Mouse (Mus musculus) heart, postnatal 0 days (tissue): Measurements from ENCODE around the gene Ntpcr. TPM values are rescaled to one million over a fixed set of nuclear protein-coding genes. Genes with fewer than 3 reads are reported as not detected.

Source experiments
- ATAC-seq: fragments of 200-750 bp; cut with Nextera tagmentation; 2 replicates; pipeline ENCODE4 v1.8.0; 2017; ENCODE audit warnings: low read depth, moderate number of reproducible peaks, moderate library complexity; ENCODE audit not compliant: insufficient read depth
- DNase-seq: peaks from one replicate; pipeline ENCODE4 v3.0.0-alpha.2; 2016; ENCODE audit warnings: low spot score
- H3K27ac ChIP-seq: fragments of 300-500 bp; sonication (generic); 2 replicates; pipeline ENCODE4 v1.5.1; 2014; ENCODE audit warnings: low read depth, mild to moderate bottlenecking
- H3K27me3 ChIP-seq: fragments of 300-500 bp; sonication (generic); 2 replicates; pipeline ENCODE4 v1.6.1; 2014; ENCODE audit warnings: low read length, mixed read lengths; ENCODE audit not compliant: control insufficient read depth, insufficient read depth
- H3K36me3 ChIP-seq: fragments of 300-500 bp; sonication (generic); replicated peaks from 2 replicates; pipeline ENCODE4 v1.6.1; 2014; ENCODE audit warnings: low read length, mixed read lengths; ENCODE audit not compliant: control insufficient read depth, insufficient read depth
- H3K4me1 ChIP-seq: fragments of 300-500 bp; sonication (generic); 2 replicates; pipeline ENCODE4 v1.6.1; 2014; ENCODE audit warnings: antibody characterized with exemption; ENCODE audit not compliant: control insufficient read depth, insufficient read depth
- H3K4me2 ChIP-seq: fragments of 300-500 bp; sonication (generic); 2 replicates; pipeline ENCODE4 v1.6.1; 2014; ENCODE audit warnings: low read depth, mild to moderate bottlenecking, low read length, moderate library complexity
- H3K4me3 ChIP-seq: fragments of 300-500 bp; sonication (generic); 2 replicates; pipeline ENCODE4 v1.5.1; 2014; ENCODE audit warnings: low read depth, low read length
- H3K9ac ChIP-seq: fragments of 300-500 bp; sonication (generic); replicated peaks from 2 replicates; pipeline ENCODE4 v1.6.1; 2014; ENCODE audit warnings: low read depth, low read length, mixed read lengths
- H3K9me3 ChIP-seq: fragments of 300-500 bp; sonication (generic); replicated peaks from 2 replicates; pipeline ENCODE4 v1.6.1; 2016; ENCODE audit warnings: low read length; ENCODE audit not compliant: control insufficient read depth
- CTCF ChIP-seq: IDR thresholded peaks from 2 replicates; pipeline ENCODE4 v1.5.1; 2016; ENCODE audit warnings: antibody characterized with exemption, control low read depth, low read depth
- EP300 ChIP-seq: IDR thresholded peaks from 2 replicates; pipeline ENCODE4 v1.6.1; 2016; ENCODE audit warnings: antibody characterized with exemption, low read depth
- WGBS: fragments of 180-500 bp; shearing (Covaris S2); extraction: QIAGEN DNeasy Blood & Tissue Kit; methylation state at CpG from one replicate; pipeline ENCODE4 v1.1.7; 2014; 5-methylcytosine and 5-hydroxymethylcytosine counted together
- polyA plus RNA-seq: library from polyadenylated mRNA; unstranded; fragments of >200 nt; fragmentation: Nextera tagmentation; extraction: Ambion mirVana; gene quantifications from 2 replicates; pipeline ENCODE4 v1.2.1, GENCODE M21; 2015
- total RNA-seq: library from RNA; depleted of rRNA; stranded (reverse); fragments of >200 nt; gene quantifications from 2 replicates; pipeline ENCODE4 v1.2.3, GENCODE M21; 2014; ENCODE audit warnings: low replicate concordance

Ntpcr gene
- total and polyA plus RNA-seq, 2 experiments from 2014 or later, result 34.7 to 35.1 TPM

GRCm38 (mm10) chr8:125768079-125768478 lies 38.3 kb downstream of the Ntpcr start:
- Histone ChIP-seq H3K4me1 (no peaks in the 10 kb centered on the region), H3K4me3 (no peak overlapping the region), H3K4me2 (no peak overlapping the region), H3K9me3 (no peaks in the 10 kb centered on the region), H3K27ac (no peak overlapping the region), H3K36me3 (no peaks in the 10 kb centered on the region), H3K9ac (no peak overlapping the region), H3K27me3 (no peaks in the 10 kb centered on the region)
- ATAC-seq (no peak), DNase-seq (no peak)
- TF ChIP-seq CTCF (no peak), EP300 (no peak)
- 82% methylated on average over 10 of the region's 10 CpGs for WGBS

GRCm38 (mm10) chr8:125772300-125772699 lies 42.5 kb downstream of the Ntpcr start:
- H3K36me3 ChIP-seq, result no peaks in the 10 kb centered on the region
- H3K4me3 ChIP-seq, result no peak overlapping the region
- H3K27ac ChIP-seq, result no peak overlapping the region
- no peak overlapping the region for H3K4me2 ChIP-seq
- no peaks in the 10 kb centered on the region for H3K9me3 ChIP-seq
- ATAC-seq, result no peak
- WGBS, result 32% methylated on average over 2 of the region's 2 CpGs
- H3K27me3 ChIP-seq, result no peaks in the 10 kb centered on the region
- no peaks in the 10 kb centered on the region for H3K4me1 ChIP-seq
- DNase-seq, result no peak
- TF ChIP-seq EP300, result no peak
- no peak for TF ChIP-seq CTCF
- no peak overlapping the region for H3K9ac ChIP-seq

GRCm38 (mm10) chr8:125773281-125773803 lies 43.6 kb downstream of the Ntpcr start:
- no peak overlapping the region for H3K4me3 ChIP-seq
- DNase-seq, result no peak
- no peak overlapping the region for H3K27ac ChIP-seq
- ATAC-seq, result no peak
- H3K9ac ChIP-seq, result no peak overlapping the region
- H3K36me3 ChIP-seq, result no peaks in the 10 kb centered on the region
- 78% methylated on average over 7 of the region's 7 CpGs for WGBS
- H3K4me2 ChIP-seq, result no peak overlapping the region
- no peaks in the 10 kb centered on the region for H3K4me1 ChIP-seq
- H3K27me3 ChIP-seq, result no peaks in the 10 kb centered on the region
- no peaks in the 10 kb centered on the region for H3K9me3 ChIP-seq
- TF ChIP-seq CTCF (no peak), EP300 (no peak)

GRCm38 (mm10) chr8:125775031-125775430 lies 45.3 kb downstream of the Ntpcr start:
- Histone ChIP-seq H3K4me2 (no peak overlapping the region), H3K9me3 (no peaks in the 10 kb centered on the region), H3K9ac (no peak overlapping the region), H3K27ac (no peak overlapping the region), H3K4me3 (no peak overlapping the region), H3K4me1 (no peaks in the 10 kb centered on the region), H3K27me3 (no peaks in the 10 kb centered on the region), H3K36me3 (no peaks in the 10 kb centered on the region)
- TF ChIP-seq CTCF, result no peak
- TF ChIP-seq EP300, result no peak
- DNase-seq (no peak), ATAC-seq (no peak)
- 58% methylated on average over 3 of the region's 3 CpGs for WGBS

GRCm38 (mm10) chr8:125776314-125776713 lies 46.6 kb downstream of the Ntpcr start:
- Histone ChIP-seq H3K36me3 (no peaks in the 10 kb centered on the region), H3K9ac (no peak overlapping the region), H3K27me3 (no peaks in the 10 kb centered on the region), H3K4me2 (no peak overlapping the region), H3K27ac (no peak overlapping the region), H3K9me3 (no peaks in the 10 kb centered on the region), H3K4me1 (no peaks in the 10 kb centered on the region), H3K4me3 (no peak overlapping the region)
- 84% methylated on average over 3 of the region's 3 CpGs for WGBS
- DNase-seq (no peak), ATAC-seq (no peak)
- TF ChIP-seq CTCF (no peak), EP300 (no peak)

- H3K36me3 ChIP-seq, result no peaks in the 10 kb centered on the region
- WGBS, result 66% methylated on average over 6 of the region's 6 CpGs
- H3K9ac ChIP-seq, result no peak overlapping the region
- DNase-seq (no peak), ATAC-seq (no peak)
- TF ChIP-seq EP300 (no peak), CTCF (no peak)
- no peaks in the 10 kb centered on the region for H3K27me3 ChIP-seq
- no peak overlapping the region for H3K27ac ChIP-seq
- H3K4me2 ChIP-seq, result no peak overlapping the region
- H3K4me3 ChIP-seq, result no peak overlapping the region
- H3K4me1 ChIP-seq, result no peaks in the 10 kb centered on the region
- H3K9me3 ChIP-seq, result no peaks in the 10 kb centered on the region
Measured at GRCm38 (mm10) chr8:125776800-125777199, 47.0 kb downstream of the Ntpcr start.
